Mouse (Mus musculus) cortical plate, adult 2 months (tissue): ENCODE measurements around the gene Dok4. TPM values are rescaled to one million over a fixed set of nuclear protein-coding genes. Genes with fewer than 3 reads are reported as not detected.

Experiments used
- H3K27ac ChIP-seq: fragments of 200-500 bp; 2 replicates; pipeline ENCODE4 v1.5.1; 2012; ENCODE audit warnings: low read length, control low read depth, inconsistent platforms; ENCODE audit not compliant: insufficient read depth
- H3K4me1 ChIP-seq: fragments of 200-500 bp; 2 replicates; pipeline ENCODE4 v1.6.1; 2011; ENCODE audit warnings: low read length; ENCODE audit not compliant: control insufficient read depth, insufficient read depth
- H3K4me3 ChIP-seq: fragments of 200-500 bp; 2 replicates; pipeline ENCODE4 v1.5.1; 2011; ENCODE audit warnings: mild to moderate bottlenecking, low read length, control low read depth; ENCODE audit not compliant: insufficient read depth
- CTCF ChIP-seq: fragments of 200-500 bp; IDR thresholded peaks from 2 replicates; pipeline ENCODE4 v1.5.1; 2011; ENCODE audit warnings: mild to moderate bottlenecking, control low read depth, low read length; ENCODE audit not compliant: insufficient read depth; ENCODE audit errors: extremely low read depth
- POLR2A ChIP-seq: fragments of 200-500 bp; IDR thresholded peaks from 2 replicates; pipeline ENCODE4 v1.6.1; 2011; ENCODE audit warnings: mild to moderate bottlenecking, low read length, control low read depth; ENCODE audit not compliant: insufficient read depth; ENCODE audit errors: extremely low read depth
- polyA plus RNA-seq: library from polyadenylated mRNA; depleted of rRNA; stranded (reverse); fragments of >200 nt; gene quantifications from 2 replicates; pipeline ENCODE4 v1.2.3, GENCODE M21; 2012; rRNA removed

Gene Dok4
- polyA plus RNA-seq = 15.1 and 15.9 TPM in 2 replicates

- Histone ChIP-seq H3K4me1 (peaks cover 2% of the 10 kb centered on the region; the same call in 1 of the 2 replicates), H3K4me3 (peak within 1 kb of the TSS; percentile 38), H3K27ac (no peak within 1 kb of the TSS)
- TF ChIP-seq CTCF = no peak
- TF ChIP-seq POLR2A = no peak
Observed at GRCm38 (mm10) chr8:94876197-94876730, at the start of gene Dok4. Gene Dok4, minus strand, starts transcription at chr8:94876330.

- no peaks in the 10 kb centered on the region for H3K4me1 ChIP-seq
- no peak within 1 kb of the TSS for H3K27ac ChIP-seq
- TF ChIP-seq POLR2A = no peak
- TF ChIP-seq CTCF = no peak
- H3K4me3 ChIP-seq = no peak within 1 kb of the TSS
Observed at GRCm38 (mm10) chr8:94923405-94923804, 47.3 kb upstream of the Dok4 start, which contains the start of gene Adgrg5. Gene Adgrg5, plus strand, starts transcription at chr8:94923694.

- Histone ChIP-seq H3K4me3 (no peak overlapping the region), H3K4me1 (no peaks in the 10 kb centered on the region), H3K27ac (no peak overlapping the region)
- TF ChIP-seq CTCF (no peak), POLR2A (no peak)
Observed at GRCm38 (mm10) chr8:94922602-94923001, 46.5 kb upstream of the Dok4 start.

GRCm38 (mm10) chr8:94922176-94922575, 46.0 kb upstream of the Dok4 start:
- Histone ChIP-seq H3K4me1 (no peaks in the 10 kb centered on the region), H3K27ac (no peak overlapping the region), H3K4me3 (no peak overlapping the region)
- TF ChIP-seq POLR2A (no peak), CTCF (no peak)

GRCm38 (mm10) chr8:94919256-94919655, 43.1 kb upstream of the Dok4 start:
- TF ChIP-seq POLR2A (no peak), CTCF (no peak)
- H3K4me3 ChIP-seq = no peak overlapping the region
- H3K27ac ChIP-seq = no peak overlapping the region
- H3K4me1 ChIP-seq = no peaks in the 10 kb centered on the region

GRCm38 (mm10) chr8:94917851-94918495, 41.8 kb upstream of the Dok4 start, which contains the start of gene Ccdc102a:
Gene Ccdc102a, minus strand, starts transcription at chr8:94918098.
- Histone ChIP-seq H3K27ac (no peak within 1 kb of the TSS), H3K4me3 (peak within 1 kb of the TSS; percentile 46)

GRCm38 (mm10) chr8:94917352-94917751, 41.2 kb upstream of the Dok4 start:
- Histone ChIP-seq H3K4me3 (peak overlapping the region; percentile 46), H3K27ac (no peak overlapping the region), H3K4me1 (no peaks in the 10 kb centered on the region)
- TF ChIP-seq CTCF (no peak), POLR2A (no peak)

More at GRCm38 (mm10) chr8:94917851-94918495, 41.8 kb upstream of the Dok4 start, which contains the start of gene Ccdc102a:
- TF ChIP-seq POLR2A (no peak), CTCF (no peak)
- no peaks in the 10 kb centered on the region for H3K4me1 ChIP-seq

- Histone ChIP-seq H3K27ac (no peak overlapping the region), H3K4me3 (peak overlapping the region; percentile 46), H3K4me1 (no peaks in the 10 kb centered on the region)
- TF ChIP-seq CTCF (no peak), POLR2A (no peak)
Observed at GRCm38 (mm10) chr8:94916960-94917324, 40.8 kb upstream of the Dok4 start.

- Histone ChIP-seq H3K4me1 (no peaks in the 10 kb centered on the region), H3K4me3 (no peak overlapping the region), H3K27ac (no peak overlapping the region)
- TF ChIP-seq POLR2A (no peak), CTCF (no peak)
Observed at GRCm38 (mm10) chr8:94916311-94916959, 40.3 kb upstream of the Dok4 start.

GRCm38 (mm10) chr8:94914701-94915101, 38.6 kb upstream of the Dok4 start:
- Histone ChIP-seq H3K27ac (no peak overlapping the region), H3K4me3 (no peak overlapping the region), H3K4me1 (no peaks in the 10 kb centered on the region)
- no peak for TF ChIP-seq POLR2A
- TF ChIP-seq CTCF = no peak
